Mouse (Mus musculus): ENCODE measurements at regions not wholly inside any gene's neighbourhood (a gene's known extent, or its start where the extent isn't known, plus 50 kb on each side); places are given as distances from the start of the nearest gene placed in this dataset.

DNA sequence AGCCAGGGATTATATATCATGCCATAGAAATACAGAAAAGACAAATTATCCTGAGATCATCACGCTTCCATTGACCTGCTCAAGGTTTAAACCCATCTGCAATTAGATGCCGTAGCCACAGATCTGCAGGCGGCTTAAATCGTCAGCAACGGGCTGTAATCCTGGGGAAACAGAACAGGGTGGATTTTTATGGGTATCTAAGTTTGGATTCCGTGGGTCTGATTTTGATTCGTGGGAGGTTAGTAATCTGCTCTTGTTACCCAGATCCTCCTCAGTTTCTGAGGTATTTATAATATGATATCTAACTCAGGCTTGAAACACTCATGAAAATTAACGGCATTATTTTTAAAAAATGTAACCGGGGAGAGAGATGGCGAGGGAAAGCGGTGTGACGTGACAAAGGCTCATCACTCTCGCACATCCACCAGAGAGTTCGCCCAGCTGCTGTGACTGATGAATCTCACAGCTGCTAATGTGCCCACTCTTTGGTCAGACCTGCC is 309.3 kb upstream of the Noct start:
- Histone ChIP-seq H3K27ac (ENCODE audit: low read depth) (no peak overlapping the region), H3K9ac (no peak overlapping the region), H3K36me3 (ENCODE audit: insufficient read depth) (no peaks in the 10 kb centered on the region), H3K9me3 (ENCODE audit: low read depth, low read length) (no peaks in the 10 kb centered on the region), H3K27me3 (ENCODE audit: insufficient read depth, low read length) (no peaks in the 10 kb centered on the region), H3K4me3 (ENCODE audit: low read depth, low read length) (no peak overlapping the region), H3K4me1 (ENCODE audit: insufficient read depth) (no peaks in the 10 kb centered on the region), H3K4me2 (no peak overlapping the region)
- WGBS, result 57% methylated on average over 14 of the region's 14 CpGs
- DNase-seq (no peak), ATAC-seq (ENCODE audit: insufficient read depth) (no peak)
- no peak for TF ChIP-seq CTCF (IDR thresholded peaks at IDR 0.05; ENCODE audit: low read depth)

DNA sequence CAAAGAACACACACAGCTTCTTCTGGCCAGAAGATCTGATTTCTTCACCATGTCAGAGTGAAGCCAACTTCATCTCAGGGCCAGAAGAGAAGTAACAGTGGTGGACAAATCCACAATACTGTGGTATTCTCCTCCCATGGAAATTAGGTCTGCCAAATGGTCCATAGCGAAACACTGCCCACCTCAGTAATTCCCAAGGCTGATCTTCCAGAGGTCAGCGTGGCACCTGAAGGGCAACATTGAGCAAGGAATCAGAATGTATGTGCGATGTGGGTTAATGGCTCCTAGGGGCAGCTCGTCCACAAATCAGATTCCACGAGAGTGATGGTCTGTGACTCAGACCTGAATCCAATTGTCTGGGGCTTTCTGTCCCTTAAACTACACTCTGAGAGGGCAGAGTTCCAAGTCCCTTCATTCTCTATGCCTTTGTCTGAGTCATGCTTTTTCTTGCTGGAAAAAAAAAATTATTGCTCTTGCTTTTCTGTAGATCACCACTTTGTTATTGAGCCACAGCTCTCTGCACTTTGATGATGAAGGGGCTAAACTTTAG is 307.9 kb upstream of the Noct start:
- Histone ChIP-seq H3K27me3 (ENCODE audit: insufficient read depth, low read length) (no peaks in the 10 kb centered on the region), H3K36me3 (ENCODE audit: insufficient read depth) (no peaks in the 10 kb centered on the region), H3K4me1 (ENCODE audit: insufficient read depth) (no peaks in the 10 kb centered on the region), H3K9me3 (ENCODE audit: low read depth, low read length) (no peaks in the 10 kb centered on the region), H3K27ac (ENCODE audit: low read depth) (no peak overlapping the region), H3K9ac (no peak overlapping the region), H3K4me3 (ENCODE audit: low read depth, low read length) (no peak overlapping the region), H3K4me2 (no peak overlapping the region)
- WGBS, result 79% methylated on average over 5 of the region's 5 CpGs
- no peak for TF ChIP-seq CTCF (IDR thresholded peaks at IDR 0.05; ENCODE audit: low read depth)
- ATAC-seq (ENCODE audit: insufficient read depth) (no peak), DNase-seq (no peak)

DNA sequence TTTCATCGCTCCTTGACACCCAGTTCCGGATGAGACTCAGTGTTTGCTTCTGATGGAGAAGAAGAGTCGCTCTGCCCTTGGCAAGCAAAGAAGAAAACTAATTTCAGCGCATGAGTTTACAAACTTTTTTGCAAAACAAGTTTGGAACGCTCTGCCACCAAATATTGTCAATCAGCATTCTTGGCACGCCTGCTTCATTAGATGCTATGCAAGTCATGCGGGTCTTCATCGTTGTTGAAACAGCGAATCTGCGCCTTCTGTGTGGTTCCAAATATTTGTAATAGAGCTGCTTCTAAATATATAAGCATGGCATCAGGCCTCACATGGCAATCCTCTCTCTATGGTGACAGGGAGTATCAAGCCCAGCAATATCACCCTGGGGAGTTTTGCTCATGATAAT is 301.9 kb upstream of the Noct start:
- Histone ChIP-seq H3K27me3 (ENCODE audit: insufficient read depth, low read length) (no peaks in the 10 kb centered on the region), H3K27ac (ENCODE audit: low read depth) (no peak overlapping the region), H3K9me3 (ENCODE audit: low read depth, low read length) (no peaks in the 10 kb centered on the region), H3K36me3 (ENCODE audit: insufficient read depth) (no peaks in the 10 kb centered on the region), H3K4me2 (no peak overlapping the region), H3K9ac (no peak overlapping the region), H3K4me3 (ENCODE audit: low read depth, low read length) (no peak overlapping the region), H3K4me1 (ENCODE audit: insufficient read depth) (no peaks in the 10 kb centered on the region)
- TF ChIP-seq CTCF (IDR thresholded peaks at IDR 0.05; ENCODE audit: low read depth), result no peak
- no peak for ATAC-seq (ENCODE audit: insufficient read depth)
- 93% methylated on average over 10 of the region's 10 CpGs for WGBS
- DNase-seq, result no peak

DNA sequence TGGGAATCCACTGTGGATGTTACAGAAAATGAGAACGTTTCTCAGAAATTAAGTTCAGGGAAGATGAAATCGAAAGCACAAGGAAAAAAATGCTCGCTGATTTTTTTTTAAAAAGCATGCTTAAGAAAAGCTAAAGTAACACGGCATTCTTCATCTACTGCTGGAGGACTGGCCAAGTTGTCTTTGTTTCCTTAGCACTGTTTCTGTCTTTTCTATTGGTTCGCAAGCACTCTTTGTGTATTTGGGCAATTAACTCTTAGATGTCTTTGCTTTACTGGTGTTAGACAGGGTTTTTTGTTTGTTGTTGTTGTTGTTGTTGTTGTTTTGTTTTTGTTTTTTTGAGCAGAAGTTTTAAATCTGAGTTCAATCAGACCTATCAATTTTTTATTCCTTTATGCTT is 301.4 kb upstream of the Noct start:
- no peak for ATAC-seq (ENCODE audit: insufficient read depth)
- no peak overlapping the region for H3K4me3 ChIP-seq (ENCODE audit: low read depth, low read length)
- WGBS, result 75% methylated on average over 5 of the region's 5 CpGs

DNA sequence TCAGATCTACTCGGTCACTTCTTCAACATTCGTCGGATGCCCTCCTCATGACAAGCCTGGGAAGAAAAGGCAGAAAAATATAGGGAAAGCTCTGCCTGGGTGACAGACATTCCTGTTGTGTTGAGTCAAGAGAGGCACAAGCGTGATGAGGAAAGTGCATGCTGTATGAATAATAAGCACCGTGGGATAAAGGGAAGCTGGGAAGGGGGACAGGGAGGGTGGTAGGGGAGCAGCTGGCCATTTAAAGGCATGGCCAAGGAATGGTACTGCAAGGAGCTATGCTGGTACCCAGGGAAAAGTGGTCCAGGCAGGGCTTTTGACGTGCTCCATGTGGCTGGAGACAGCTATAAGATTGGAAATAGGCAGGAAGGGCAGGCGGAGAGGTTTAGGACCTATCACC is 300.9 kb upstream of the Noct start:
- Histone ChIP-seq H3K36me3 (ENCODE audit: insufficient read depth) (no peaks in the 10 kb centered on the region), H3K4me1 (ENCODE audit: insufficient read depth) (no peaks in the 10 kb centered on the region), H3K4me2 (no peak overlapping the region), H3K27ac (ENCODE audit: low read depth) (no peak overlapping the region), H3K4me3 (ENCODE audit: low read depth, low read length) (no peak overlapping the region), H3K27me3 (ENCODE audit: insufficient read depth, low read length) (no peaks in the 10 kb centered on the region), H3K9ac (no peak overlapping the region), H3K9me3 (ENCODE audit: low read depth, low read length) (no peaks in the 10 kb centered on the region)
- DNase-seq (no peak), ATAC-seq (ENCODE audit: insufficient read depth) (no peak)
- TF ChIP-seq CTCF (IDR thresholded peaks at IDR 0.05; ENCODE audit: low read depth), result no peak
- 87% methylated on average over 7 of the region's 7 CpGs for WGBS

More for the DNA sequence above, 301.4 kb upstream of the Noct start:
- no peaks in the 10 kb centered on the region for H3K9me3 ChIP-seq (ENCODE audit: low read depth, low read length)
- H3K27me3 ChIP-seq (ENCODE audit: insufficient read depth, low read length), result no peaks in the 10 kb centered on the region
- H3K36me3 ChIP-seq (ENCODE audit: insufficient read depth), result no peaks in the 10 kb centered on the region
- no peak for TF ChIP-seq CTCF (IDR thresholded peaks at IDR 0.05; ENCODE audit: low read depth)
- no peak overlapping the region for H3K9ac ChIP-seq
- DNase-seq, result no peak
- H3K27ac ChIP-seq (ENCODE audit: low read depth), result no peak overlapping the region
- no peak overlapping the region for H3K4me2 ChIP-seq
- no peaks in the 10 kb centered on the region for H3K4me1 ChIP-seq (ENCODE audit: insufficient read depth)

DNA sequence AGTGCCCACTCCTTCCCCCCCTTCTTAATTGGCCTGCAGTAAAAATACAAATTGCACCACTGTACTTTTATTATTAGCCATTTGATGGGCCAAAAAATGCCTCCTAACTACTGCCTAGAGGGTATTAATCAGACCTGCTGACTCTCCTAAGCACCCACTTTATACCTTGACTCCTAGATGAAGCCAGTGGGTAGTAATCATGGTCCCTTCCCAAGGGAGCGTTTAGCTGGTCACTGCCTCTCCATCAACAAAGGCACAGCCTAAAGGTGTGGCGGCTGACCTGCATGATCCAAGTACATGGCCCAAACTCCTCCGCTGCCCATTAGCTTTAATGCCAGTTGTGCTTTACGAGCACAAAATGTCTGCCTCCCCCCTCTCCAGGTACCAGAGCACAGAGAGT is 296.9 kb upstream of the Noct start:
- 90% methylated on average over 4 of the region's 4 CpGs for WGBS
- Histone ChIP-seq H3K4me1 (ENCODE audit: insufficient read depth) (no peaks in the 10 kb centered on the region), H3K4me2 (no peak overlapping the region), H3K9ac (no peak overlapping the region), H3K4me3 (ENCODE audit: low read depth, low read length) (no peak overlapping the region), H3K27me3 (ENCODE audit: insufficient read depth, low read length) (no peaks in the 10 kb centered on the region), H3K36me3 (ENCODE audit: insufficient read depth) (no peaks in the 10 kb centered on the region), H3K9me3 (ENCODE audit: low read depth, low read length) (no peaks in the 10 kb centered on the region), H3K27ac (ENCODE audit: low read depth) (no peak overlapping the region)
- DNase-seq, result no peak
- no peak for TF ChIP-seq CTCF (IDR thresholded peaks at IDR 0.05; ENCODE audit: low read depth)
- no peak for ATAC-seq (ENCODE audit: insufficient read depth)

DNA sequence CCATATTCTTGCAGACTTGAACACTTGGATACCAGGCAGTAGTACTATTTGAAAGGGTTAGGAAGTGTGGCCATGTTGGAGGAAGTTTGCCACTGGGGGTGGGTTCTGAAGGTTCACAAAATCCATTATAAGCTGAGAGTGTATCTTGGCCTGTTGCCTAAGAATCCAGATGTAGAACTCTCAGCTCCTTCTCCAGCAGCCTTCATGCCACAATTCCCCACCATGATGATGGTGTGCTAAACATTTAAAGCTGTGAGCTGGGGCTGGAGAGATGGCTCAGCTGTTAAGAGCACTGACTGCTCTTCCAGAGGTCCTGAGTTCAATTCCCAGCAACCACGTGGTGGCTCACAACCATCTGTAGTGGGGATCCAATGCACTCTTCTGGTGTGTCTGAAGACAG is 295.2 kb upstream of the Noct start:
- Histone ChIP-seq H3K27me3 (ENCODE audit: insufficient read depth, low read length) (no peaks in the 10 kb centered on the region), H3K4me2 (no peak overlapping the region), H3K27ac (ENCODE audit: low read depth) (no peak overlapping the region), H3K4me3 (ENCODE audit: low read depth, low read length) (no peak overlapping the region), H3K9ac (no peak overlapping the region), H3K36me3 (ENCODE audit: insufficient read depth) (no peaks in the 10 kb centered on the region), H3K4me1 (ENCODE audit: insufficient read depth) (0 out of 2 replicates have a peak, but pooled peaks cover 6% of the 10 kb centered on the region), H3K9me3 (ENCODE audit: low read depth, low read length) (no peaks in the 10 kb centered on the region)
- TF ChIP-seq CTCF (IDR thresholded peaks at IDR 0.05; ENCODE audit: low read depth), result no peak
- DNase-seq (peak; percentile 81), ATAC-seq (ENCODE audit: insufficient read depth) (peak; percentile 83)
- 60% methylated on average over 1 of the region's 1 CpGs for WGBS
